Mouse (Mus musculus) neural tube, embryonic 14.5 days (tissue): ENCODE results near the gene Aspa. TPM values are rescaled to one million over a fixed set of nuclear protein-coding genes. Genes with fewer than 3 reads are reported as not detected.

Source experiments
- ATAC-seq: fragments of 200-750 bp; cut with Nextera tagmentation; 2 replicates; pipeline ENCODE4 v1.8.0; 2017; ENCODE audit warnings: low read depth, mild to moderate bottlenecking, moderate TSS enrichment, moderate library complexity
- H3K27ac ChIP-seq: fragments of 300-500 bp; sonication (generic); 2 replicates; pipeline ENCODE4 v1.5.1; 2014; ENCODE audit warnings: low read depth, mild to moderate bottlenecking, control low read depth, low read length, moderate library complexity, mixed read lengths
- H3K27me3 ChIP-seq: fragments of 300-500 bp; sonication (generic); 2 replicates; pipeline ENCODE4 v1.6.1; 2014; ENCODE audit warnings: low read length; ENCODE audit not compliant: control insufficient read depth, insufficient read depth
- H3K36me3 ChIP-seq: fragments of 300-500 bp; sonication (generic); 2 replicates; pipeline ENCODE4 v1.6.1; 2014; ENCODE audit warnings: low read length, mixed read lengths; ENCODE audit not compliant: control insufficient read depth, insufficient read depth
- H3K4me1 ChIP-seq: fragments of 300-500 bp; sonication (generic); 2 replicates; pipeline ENCODE4 v1.6.1; 2014; ENCODE audit warnings: low read length; ENCODE audit not compliant: control insufficient read depth, insufficient read depth
- H3K4me2 ChIP-seq: fragments of 300-500 bp; sonication (generic); 2 replicates; pipeline ENCODE4 v1.6.1; 2014; ENCODE audit warnings: mild to moderate bottlenecking, low read depth, low read length, control low read depth
- H3K4me3 ChIP-seq: fragments of 300-500 bp; sonication (generic); 2 replicates; pipeline ENCODE4 v1.5.1; 2014; ENCODE audit warnings: low read depth, low read length, control low read depth, mixed read lengths
- H3K9ac ChIP-seq: fragments of 300-500 bp; sonication (generic); replicated peaks from 2 replicates; pipeline ENCODE4 v1.6.1; 2014; ENCODE audit warnings: low read depth, mild to moderate bottlenecking, control low read depth, low read length, mixed read lengths
- H3K9me3 ChIP-seq: fragments of 300-500 bp; sonication (generic); 2 replicates; pipeline ENCODE4 v1.6.1; 2016; ENCODE audit warnings: low read length; ENCODE audit not compliant: control insufficient read depth
- WGBS: fragments of 180-500 bp; shearing (Covaris S2); extraction: QIAGEN DNeasy Blood & Tissue Kit; methylation state at CpG from one replicate; pipeline ENCODE4 v1.1.7; 2014; 5-methylcytosine and 5-hydroxymethylcytosine counted together
- polyA plus RNA-seq: library from polyadenylated mRNA; unstranded; fragments of >200 nt; fragmentation: Nextera tagmentation; extraction: Ambion mirVana; gene quantifications from 2 replicates; pipeline ENCODE4 v1.2.1, GENCODE M21; 2014

The Aspa gene
- polyA plus RNA-seq, 1 experiment from 2014 or later: 2.5 TPM

- no peaks in the 10 kb centered on the region for H3K36me3 ChIP-seq
- no peak within 1 kb of the TSS for H3K4me2 ChIP-seq
- no peaks in the 10 kb centered on the region for H3K4me1 ChIP-seq
- WGBS: 90% methylated on average over 7 of the region's 7 CpGs
- ATAC-seq: no peak
- H3K27ac ChIP-seq: no peak within 1 kb of the TSS
- H3K9ac ChIP-seq: no peak within 1 kb of the TSS
- H3K27me3 ChIP-seq: no peaks in the 10 kb centered on the region
- H3K4me3 ChIP-seq: no peak within 1 kb of the TSS
- H3K9me3 ChIP-seq: no peaks in the 10 kb centered on the region
Measured at GRCm38 (mm10) chr11:73267267-73267666, 62.1 kb downstream of the Aspa start, which contains the start of gene Trpv3. Gene Trpv3 (plus strand): TSS chr11:73267388.

DNA sequence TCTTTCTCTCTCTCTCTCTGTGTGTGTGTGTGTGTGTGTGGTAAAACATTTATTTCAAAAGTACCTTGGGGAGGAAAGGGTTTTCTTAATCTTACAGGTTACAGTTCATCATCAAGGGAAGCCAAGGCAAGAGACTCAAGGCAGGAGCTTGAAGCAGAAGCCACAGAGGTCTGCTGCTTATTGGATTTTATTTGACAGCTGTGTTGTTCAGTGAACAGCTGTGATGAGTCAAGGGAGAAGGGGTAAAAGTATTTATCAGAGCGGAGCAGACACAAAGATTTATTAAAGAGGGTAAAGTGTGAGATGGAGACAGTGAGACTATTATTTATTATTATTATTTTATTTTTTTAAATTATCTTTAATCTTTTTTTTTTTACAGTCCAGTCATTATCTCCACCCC is 68.0 kb downstream of the Aspa start:
- Histone ChIP-seq H3K4me2 (no peak overlapping the region), H3K4me3 (no peak overlapping the region), H3K27me3 (no peaks in the 10 kb centered on the region), H3K36me3 (no peaks in the 10 kb centered on the region), H3K9ac (no peak overlapping the region), H3K27ac (no peak overlapping the region), H3K9me3 (no peaks in the 10 kb centered on the region), H3K4me1 (no peaks in the 10 kb centered on the region)
- no peak for ATAC-seq
- WGBS: 83% methylated on average over 1 of the region's 1 CpGs

DNA sequence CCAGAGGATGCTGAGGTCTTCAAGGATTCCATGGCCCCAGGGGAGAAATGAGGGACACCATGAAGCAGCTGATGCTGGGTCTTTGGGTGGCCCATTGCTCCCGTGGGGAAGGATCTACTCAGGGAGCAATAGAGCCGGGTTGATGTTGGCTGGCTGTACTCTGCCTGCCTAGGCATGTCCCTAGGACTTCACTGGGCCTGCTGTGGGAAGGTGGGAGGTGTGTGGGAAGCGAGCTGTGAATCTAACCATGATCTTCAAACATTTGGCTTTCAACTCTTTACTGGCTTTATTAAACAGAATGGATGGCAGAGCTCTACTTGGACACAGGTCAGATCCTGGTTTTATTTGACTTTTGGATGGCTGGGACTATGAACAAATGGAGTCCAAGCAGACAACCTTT is 68.9 kb downstream of the Aspa start:
- no peaks in the 10 kb centered on the region for H3K36me3 ChIP-seq
- no peak for ATAC-seq
- no peak overlapping the region for H3K4me3 ChIP-seq
- no peak overlapping the region for H3K4me2 ChIP-seq
- H3K4me1 ChIP-seq: no peaks in the 10 kb centered on the region
- 74% methylated on average over 3 of the region's 3 CpGs for WGBS
- no peak overlapping the region for H3K9ac ChIP-seq
- no peaks in the 10 kb centered on the region for H3K9me3 ChIP-seq
- H3K27ac ChIP-seq: no peak overlapping the region
- no peaks in the 10 kb centered on the region for H3K27me3 ChIP-seq

DNA sequence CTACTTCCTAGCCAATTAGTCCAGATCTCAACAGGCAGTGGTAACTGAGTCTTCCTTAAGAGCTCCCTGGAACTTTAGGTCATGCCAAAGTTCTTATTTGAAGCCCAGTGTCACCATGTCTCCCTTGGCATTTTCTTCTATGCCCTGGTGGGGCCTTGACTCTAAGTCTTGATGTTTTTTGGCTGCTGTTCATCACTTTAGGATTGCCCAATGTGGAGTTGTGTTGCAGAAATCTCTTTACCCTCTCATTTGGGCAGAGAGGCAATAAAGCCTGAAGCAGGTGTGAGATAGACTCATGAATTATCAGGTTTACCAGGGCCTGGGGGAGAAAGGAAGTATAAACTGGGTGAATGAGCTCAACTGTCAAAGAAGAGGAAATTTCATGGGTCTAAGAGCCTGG is 70.7 kb downstream of the Aspa start:
- no peaks in the 10 kb centered on the region for H3K9me3 ChIP-seq
- no peak for ATAC-seq
- no peak overlapping the region for H3K27ac ChIP-seq

DNA sequence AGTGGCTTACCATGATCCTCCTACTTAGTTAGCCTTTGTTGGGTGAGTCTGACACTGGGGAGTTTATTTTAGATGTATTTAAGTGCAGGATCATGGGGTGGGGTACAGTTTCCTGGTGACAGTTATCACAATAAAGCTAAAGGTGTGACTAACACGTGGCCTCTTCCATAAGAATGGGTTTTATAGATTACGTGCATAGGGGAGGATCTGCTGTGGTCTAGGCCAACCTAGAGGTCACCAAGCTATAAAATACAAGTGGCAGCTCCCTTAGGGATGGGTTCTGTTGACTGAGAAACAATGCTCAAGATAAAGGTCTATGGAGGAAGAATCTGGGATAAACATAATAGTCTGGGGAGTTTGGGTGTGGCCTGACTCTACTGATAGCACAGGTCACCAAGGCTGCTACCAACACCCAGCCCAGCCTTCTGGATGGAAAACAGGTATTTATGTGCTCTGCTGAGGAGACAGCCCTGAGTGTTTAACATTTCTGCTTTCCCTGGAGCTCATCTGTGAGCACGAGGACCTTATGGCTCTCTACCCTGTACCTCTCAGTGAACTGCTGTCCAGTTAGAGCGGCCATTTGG is 71.9 kb downstream of the Aspa start:
- Histone ChIP-seq H3K4me3 (no peak overlapping the region), H3K27me3 (no peaks in the 10 kb centered on the region), H3K9ac (no peak overlapping the region), H3K4me2 (no peak overlapping the region), H3K36me3 (no peaks in the 10 kb centered on the region), H3K27ac (no peak overlapping the region), H3K4me1 (no peaks in the 10 kb centered on the region), H3K9me3 (no peaks in the 10 kb centered on the region)
- no peak for ATAC-seq
- WGBS: 72% methylated on average over 4 of the region's 4 CpGs

More for the DNA sequence above, 70.7 kb downstream of the Aspa start:
- Histone ChIP-seq H3K4me2 (no peak overlapping the region), H3K9ac (no peak overlapping the region), H3K4me3 (no peak overlapping the region), H3K36me3 (no peaks in the 10 kb centered on the region), H3K4me1 (no peaks in the 10 kb centered on the region), H3K27me3 (no peaks in the 10 kb centered on the region)

Other genes starting within 250 kb of the Aspa start
- gene Itgae, start 239.0 kb downstream of the Aspa start, polyA plus RNA-seq: 0.16 and 0.26 TPM in 2 replicates
- 1.4 and 2.5 TPM in 2 replicates for gene Haspin, start 191.3 kb downstream of the Aspa start, polyA plus RNA-seq
- gene P2rx5, start 169.2 kb downstream of the Aspa start, polyA plus RNA-seq: 0.39 and 0.57 TPM in 2 replicates
- 147 and 158 TPM in 2 replicates for gene Emc6, start 152.6 kb downstream of the Aspa start, polyA plus RNA-seq
- 103 and 149 TPM in 2 replicates for gene Tax1bp3, start 152.5 kb downstream of the Aspa start, polyA plus RNA-seq
- gene Ctns, start 130.6 kb downstream of the Aspa start, polyA plus RNA-seq: 17.2 and 20.6 TPM in 2 replicates
- 1.6 and 2.3 TPM in 2 replicates for gene Shpk, start 130.1 kb downstream of the Aspa start, polyA plus RNA-seq
- 5.1 TPM in 1 of 2 replicates, not detected in the other for gene Trpv1, start 95.3 kb downstream of the Aspa start, polyA plus RNA-seq
- 0.32 and 0.36 TPM in 2 replicates for gene Trpv3, start 62.2 kb downstream of the Aspa start, polyA plus RNA-seq
- not detected in 2 replicates for gene Gm49340, start 145 bp upstream of the Aspa start, polyA plus RNA-seq
- not detected in 2 replicates for gene Spata22, start 145 bp upstream of the Aspa start, polyA plus RNA-seq
- gene Olfr20, start 21.2 kb upstream of the Aspa start, polyA plus RNA-seq: not detected in 2 replicates
- not detected in 2 replicates for gene Olfr376, start 41.6 kb upstream of the Aspa start, polyA plus RNA-seq
- gene Olfr1, start 70.0 kb upstream of the Aspa start, polyA plus RNA-seq: not detected in 2 replicates
- not detected in 2 replicates for gene Olfr378, start 98.9 kb upstream of the Aspa start, polyA plus RNA-seq
- not detected in 2 replicates for gene Olfr380, start 127.9 kb upstream of the Aspa start, polyA plus RNA-seq
- not detected in 2 replicates for gene Olfr381, start 162.0 kb upstream of the Aspa start, polyA plus RNA-seq
- not detected in 2 replicates for gene Olfr382, start 187.6 kb upstream of the Aspa start, polyA plus RNA-seq